Mouse (Mus musculus) induced T-regulatory cell, adult 2 months (primary cell): ENCODE results near the gene Tmem135.
A peak's percentile ranks its signal among the peaks of the same experiment; 100 is the strongest.

Source experiments
- DNase-seq: peaks from one replicate; pipeline ENCODE4 v3.0.0-alpha.2; 2012; ENCODE audit warnings: low read depth

Tmem135 gene

DNA sequence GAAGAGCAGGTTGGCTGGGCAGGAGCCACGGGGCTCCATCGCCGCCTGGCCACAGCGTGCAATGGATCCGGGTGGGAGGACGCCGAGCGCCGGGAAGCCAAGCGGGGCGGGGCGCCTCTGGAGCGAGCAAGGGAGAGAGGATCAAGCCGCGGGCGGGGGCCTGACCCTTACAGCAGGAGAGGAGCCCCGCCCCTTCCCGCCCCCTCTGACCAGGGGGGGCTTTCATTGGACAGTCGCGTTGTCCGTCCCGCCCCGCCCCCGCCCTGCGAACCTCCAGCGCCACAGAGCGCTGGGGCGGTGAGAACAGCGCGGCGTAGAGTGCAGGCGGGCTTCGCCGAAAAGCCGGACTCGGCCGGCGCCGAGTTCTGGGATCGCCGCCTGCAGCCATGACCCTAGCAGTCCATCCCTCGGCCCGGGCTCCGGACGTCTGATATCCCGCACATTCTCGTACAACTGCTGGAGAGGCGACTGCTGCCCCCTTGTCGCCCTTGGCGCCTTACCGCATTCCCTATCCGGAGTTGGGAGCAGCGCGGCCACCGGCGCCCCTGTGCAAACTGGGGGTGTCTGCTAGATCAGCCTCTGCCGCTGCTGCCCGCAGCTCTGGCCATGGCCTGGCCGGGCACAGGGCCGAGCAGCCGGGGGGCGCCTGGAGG lies at the start of gene Tmem135, which contains the start of gene Fzd4:
Gene Tmem135 (minus strand): TSS at position 142 of the 653 bp plus-strand sequence.
Gene Fzd4 (plus strand): TSS at position 275 of the 653 bp plus-strand sequence.
- DNase-seq = peak; percentile 78

DNA sequence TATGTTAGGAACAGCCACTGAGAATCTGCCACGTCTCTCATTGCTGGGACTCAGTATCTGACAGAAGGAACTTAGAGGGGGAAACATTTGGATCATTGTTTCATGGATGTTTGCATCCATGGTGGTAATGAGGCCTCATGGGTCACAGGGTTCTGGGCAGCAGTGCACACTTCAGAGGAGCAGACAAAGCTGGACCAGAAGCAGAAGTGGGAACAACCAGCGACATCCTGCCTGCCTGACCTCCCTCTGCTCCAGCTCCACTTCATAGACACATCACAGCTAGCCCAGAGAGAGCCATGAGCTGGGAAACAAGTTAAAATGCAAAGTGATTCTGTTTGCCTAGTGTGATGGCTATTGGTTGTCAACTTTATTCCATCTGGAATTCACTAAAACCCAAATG lies 46.3 kb upstream of the Tmem135 start:
- no peak for DNase-seq

DNA sequence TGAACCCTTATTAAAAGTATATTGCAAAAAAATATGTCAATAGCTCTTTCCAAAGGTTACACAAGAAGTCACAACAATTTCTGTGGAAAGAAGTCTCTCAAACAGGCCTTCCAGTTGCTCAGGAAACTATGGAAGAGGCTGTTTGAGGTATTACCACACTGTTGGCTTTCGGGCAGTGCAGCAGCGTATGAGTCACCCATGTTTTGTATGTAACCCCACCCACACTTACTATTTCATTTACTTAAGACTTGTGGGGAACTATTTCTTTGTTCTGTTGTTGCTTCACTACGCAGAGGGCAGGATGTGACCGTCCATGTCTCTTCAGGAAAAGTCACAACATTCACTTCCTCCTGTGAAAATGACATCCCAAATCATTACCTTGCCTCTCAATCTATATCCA lies 41.1 kb upstream of the Tmem135 start:
- no peak for DNase-seq

DNA sequence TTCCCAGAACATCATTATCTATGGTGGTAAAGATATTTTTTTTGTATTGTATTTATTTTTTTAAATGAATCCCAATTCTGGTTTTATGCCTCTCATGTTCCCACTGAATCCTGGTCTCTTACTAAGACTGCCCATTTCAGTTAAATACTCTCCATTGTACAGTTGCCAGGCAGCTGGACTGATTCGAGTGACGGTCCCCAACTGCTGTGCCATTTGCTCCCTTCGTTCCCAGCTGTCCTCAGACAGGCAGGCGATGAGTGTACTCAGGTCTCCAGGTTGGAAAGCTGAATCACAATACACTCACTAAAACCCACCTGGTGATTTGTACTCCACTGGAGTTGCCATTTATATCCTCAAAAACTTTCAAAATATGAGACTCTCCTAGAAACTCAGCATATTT lies 38.2 kb upstream of the Tmem135 start:
- DNase-seq = no peak

DNA sequence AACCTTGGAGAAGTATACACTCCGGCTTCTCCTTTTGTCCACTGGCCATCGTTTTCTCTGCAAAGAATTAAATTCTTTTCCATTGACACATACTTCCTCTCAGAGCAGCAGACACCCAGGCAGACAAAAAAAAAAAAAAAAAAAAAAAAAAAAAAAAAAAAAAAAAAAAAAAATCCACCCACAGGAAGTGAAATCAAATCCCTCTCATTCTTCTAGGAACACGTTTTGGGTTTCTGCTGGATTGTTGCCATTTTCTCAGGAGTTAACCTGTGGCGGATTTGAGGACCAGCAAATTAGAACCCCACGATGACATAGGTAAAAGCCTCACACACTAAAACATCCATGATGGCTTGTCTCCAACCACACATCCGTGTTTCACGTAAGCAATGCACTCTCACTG lies 37.3 kb upstream of the Tmem135 start:
- DNase-seq = no peak

DNA sequence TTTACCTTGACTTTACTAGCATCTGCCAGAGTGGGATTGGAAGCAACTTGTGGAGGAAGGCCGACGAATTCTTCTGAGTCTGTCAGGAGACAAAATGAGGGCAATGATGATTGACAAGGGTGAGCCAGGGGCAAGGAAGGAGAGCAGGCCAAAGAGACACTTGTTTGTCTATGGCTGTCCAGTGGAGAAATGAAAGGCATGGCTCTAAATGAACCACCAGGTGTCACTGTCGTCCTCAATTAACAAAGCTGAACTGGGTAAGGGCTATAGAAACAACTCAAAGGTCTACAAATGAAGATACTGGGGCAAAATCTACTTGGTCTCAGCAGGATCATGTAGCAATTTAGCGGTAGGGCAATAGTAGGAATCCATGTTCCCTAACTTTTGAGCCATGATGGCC lies 33.6 kb upstream of the Tmem135 start:
- DNase-seq = peak; percentile 26

DNA sequence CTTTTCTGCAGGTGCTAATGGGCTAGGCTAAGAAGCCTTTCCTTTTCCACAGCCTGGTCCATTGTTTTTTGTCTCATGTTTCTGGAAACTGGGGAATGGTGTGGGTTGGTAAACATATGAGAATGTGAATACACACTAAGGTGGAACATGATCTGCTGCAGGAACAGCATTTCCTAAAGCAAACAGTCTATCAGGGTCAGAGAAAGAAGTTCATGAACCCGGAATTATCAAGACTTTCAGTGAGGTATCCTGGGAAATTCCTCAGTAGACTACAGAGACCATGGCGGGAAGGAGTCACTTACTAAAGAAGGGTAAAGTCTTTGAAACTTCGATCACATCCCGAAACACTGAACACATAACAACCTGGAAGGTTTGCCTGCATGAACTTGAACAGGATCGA lies 32.4 kb upstream of the Tmem135 start:
- DNase-seq = no peak

DNA sequence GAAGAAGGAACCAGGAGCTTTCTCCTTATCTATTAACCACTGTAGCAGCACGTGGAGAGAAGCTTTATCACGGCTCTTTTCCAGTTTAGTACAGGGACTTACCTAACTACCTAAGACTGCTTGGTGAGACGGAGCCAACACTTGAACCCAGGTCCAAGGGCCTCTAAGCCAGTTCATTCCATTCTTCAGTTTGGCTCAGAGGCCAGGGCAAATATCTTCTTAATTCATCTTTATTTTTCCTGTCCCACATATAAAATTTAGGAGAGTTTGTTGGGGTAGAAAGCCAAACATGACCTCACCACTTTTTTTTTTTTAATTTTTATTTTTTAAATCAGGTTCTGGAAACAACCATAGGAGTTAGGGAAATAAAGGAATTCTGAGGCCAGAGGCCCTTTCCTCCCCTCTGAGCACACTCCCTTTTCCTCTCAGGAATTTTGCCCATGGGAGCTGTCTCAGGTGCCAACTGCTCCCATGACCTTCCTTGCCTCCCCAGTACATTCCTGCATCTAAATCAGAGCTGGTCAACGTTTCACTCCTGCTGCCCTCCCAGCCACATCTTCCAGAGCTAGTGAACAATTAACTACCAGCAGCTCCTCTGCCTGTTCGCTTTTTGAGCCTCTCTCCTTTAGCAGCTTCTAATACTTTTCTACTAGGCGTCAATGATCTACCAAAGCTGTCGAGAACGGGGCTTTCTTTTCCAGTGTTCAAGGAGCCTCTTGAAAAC lies 30.0 kb upstream of the Tmem135 start:
- no peak for DNase-seq

DNA sequence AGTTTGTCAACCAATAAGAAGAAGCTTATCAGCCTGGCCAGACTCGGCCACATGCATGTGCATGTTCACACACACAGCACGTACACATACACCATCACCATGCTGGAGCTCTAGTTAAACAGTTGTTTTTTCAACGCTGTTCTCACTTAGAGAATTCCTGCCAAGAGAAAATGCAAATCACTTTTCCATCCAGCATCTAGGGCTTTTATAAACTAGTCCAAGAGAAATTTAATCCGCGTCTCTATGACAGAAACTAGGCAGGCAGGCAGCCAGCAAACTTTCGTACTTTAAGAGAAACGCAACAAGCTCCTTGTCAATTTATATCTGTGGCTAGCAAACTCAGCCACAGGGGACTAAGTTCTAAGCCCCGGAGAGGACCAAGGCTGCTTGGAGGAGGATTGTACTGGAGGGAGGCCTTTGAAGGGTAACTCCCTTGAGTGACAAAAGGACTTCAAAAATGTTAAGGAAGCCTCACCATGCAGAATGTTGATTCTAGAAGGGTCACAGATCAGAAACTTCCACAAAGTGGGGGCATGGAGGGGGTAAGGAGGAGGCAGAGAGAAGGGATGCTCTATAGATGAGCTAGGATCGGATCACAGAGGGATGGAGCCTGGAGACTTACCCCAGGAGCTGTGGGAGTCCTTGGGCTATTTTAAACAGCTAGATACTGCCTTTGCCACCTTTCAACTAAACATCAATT lies 29.3 kb upstream of the Tmem135 start:
- DNase-seq = no peak

DNA sequence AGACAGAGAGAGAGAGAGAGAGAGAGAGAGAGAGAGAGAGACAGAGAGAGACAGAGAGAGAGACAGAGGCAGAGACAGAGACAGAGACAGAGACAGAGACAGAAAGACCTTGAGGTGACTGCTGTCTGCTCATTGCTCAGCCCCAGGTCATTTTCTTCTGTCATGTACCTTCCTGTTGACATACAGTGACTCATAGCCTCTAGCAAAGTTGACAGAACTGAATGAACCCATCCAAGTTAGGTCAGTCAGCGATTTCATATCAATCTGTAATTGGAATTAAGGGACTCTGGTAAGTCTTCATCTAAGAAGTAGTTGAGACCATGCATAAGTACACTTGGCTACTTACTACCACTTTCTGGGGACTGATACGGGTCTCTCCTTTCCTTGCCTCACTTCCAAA lies 27.2 kb upstream of the Tmem135 start:
- no peak for DNase-seq

DNA sequence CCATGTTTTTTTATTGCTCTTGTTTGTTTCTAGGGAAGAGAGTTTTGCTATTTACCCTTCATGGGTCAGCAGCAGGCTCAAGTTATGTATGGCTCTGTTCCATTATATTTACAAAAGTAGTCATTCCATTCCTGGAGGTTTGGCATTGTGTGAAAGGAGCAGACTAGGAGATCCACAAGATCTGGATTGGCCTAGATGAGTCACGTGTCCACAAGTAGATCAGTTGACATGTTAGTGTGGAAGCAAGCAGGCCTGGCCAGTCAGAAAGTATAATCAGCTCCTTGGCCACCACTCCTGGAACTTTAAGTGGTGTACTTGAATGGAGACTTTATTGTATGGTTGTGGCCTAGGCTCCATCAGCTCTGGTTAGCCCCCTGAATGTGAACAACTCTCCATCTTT lies 25.3 kb upstream of the Tmem135 start:
- no peak for DNase-seq

DNA sequence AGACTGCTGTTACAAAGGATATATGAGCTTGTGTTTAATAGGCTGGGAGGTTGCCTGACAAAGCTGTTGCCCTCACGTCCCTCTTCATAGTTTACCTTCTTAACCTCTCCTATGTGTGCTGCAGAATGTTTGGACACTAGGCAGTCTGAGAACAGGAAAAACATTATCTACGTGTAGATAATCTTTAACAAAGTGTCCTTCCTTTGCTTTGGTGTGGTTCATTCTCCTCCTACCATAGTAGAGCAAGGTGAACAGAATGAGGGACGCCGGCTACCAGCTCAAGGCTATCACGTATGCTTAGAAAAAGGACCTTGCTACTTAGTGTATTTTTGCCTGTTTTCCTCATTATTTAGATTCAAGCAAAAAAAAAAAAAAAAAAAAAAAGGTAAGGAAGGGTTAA lies 24.8 kb upstream of the Tmem135 start:
- DNase-seq = no peak

DNA sequence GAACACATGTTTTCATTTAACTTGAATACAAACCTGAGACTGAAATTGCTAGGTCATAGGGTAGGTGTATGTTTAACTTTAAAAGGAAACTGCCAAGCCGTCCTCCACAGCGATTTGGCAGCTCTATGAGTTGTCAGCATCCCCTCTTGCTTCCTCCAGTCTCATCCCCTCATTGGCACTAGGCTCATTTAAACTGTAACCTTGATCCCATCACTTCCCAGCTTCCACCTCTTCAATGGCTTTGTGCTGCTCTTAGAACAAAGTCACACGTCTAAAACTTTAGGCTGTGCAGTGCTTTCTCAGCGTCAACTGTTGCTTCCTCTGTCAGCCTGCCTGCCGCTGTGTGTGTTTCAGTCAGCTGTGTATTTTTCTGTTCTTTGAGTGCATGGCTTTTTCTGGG lies 23.1 kb upstream of the Tmem135 start:
- no peak for DNase-seq

DNA sequence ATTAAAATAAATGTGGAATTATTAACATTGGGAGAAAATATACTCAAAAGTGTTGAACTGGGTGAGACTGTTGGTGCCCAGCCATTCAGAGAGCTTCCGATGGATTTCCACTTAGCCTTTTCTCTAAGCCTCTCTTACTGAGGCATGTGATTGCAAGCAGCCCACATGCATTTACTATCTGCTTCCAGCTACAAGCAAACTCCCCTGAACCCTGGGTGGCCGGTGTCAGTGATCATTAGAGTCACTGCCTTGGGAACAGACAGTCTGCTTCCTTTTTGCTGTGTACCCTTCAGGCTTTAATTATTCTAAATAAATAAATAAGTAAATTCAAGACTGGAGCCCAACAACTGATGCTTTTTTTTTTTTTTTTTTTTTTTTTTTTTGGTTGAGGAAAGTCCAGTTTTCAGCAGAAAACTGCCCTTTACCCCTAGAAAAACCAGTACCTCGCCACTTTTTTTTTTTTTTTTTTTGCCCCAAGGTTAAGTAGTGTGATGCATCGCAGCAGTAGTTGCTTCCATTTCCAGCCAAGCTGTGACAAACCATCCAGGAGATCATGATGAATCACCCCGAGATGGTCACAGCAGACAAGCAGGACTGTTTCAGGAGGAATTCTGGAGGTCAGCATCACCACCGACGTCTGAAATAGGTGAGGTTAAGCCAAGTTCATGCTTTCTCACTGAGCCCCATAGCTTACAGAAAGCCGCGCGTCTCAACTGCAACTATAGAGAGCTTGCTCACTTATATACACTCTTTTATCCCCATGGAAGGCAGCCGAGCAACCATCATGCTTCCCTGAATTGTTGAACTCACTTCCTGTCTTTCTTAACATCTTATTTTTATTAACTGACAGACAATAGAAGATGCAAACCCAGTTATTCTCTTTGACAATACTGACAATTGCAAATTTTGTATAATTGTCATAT lies 22.0 kb upstream of the Tmem135 start:
- DNase-seq = no peak

DNA sequence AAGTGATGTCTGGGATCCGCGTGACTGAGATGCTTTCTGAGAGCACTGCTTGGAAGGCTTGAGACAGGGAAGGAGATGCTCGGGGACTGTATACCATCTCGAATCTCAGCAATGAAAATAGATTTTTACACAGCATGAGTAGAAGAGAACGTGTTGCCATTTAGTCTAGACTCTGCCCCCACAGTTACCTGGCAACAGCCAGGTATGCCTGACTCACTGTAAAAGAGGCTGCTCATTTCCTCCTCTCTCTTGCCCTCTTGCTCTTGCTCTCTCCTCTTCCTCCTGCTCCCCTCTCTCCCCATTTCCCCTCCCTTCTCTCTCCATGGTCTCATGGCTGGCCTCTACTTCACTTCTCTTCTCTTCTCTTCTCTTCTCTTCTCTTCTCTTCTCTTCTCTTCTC lies 20.6 kb upstream of the Tmem135 start:
- DNase-seq = no peak

DNA sequence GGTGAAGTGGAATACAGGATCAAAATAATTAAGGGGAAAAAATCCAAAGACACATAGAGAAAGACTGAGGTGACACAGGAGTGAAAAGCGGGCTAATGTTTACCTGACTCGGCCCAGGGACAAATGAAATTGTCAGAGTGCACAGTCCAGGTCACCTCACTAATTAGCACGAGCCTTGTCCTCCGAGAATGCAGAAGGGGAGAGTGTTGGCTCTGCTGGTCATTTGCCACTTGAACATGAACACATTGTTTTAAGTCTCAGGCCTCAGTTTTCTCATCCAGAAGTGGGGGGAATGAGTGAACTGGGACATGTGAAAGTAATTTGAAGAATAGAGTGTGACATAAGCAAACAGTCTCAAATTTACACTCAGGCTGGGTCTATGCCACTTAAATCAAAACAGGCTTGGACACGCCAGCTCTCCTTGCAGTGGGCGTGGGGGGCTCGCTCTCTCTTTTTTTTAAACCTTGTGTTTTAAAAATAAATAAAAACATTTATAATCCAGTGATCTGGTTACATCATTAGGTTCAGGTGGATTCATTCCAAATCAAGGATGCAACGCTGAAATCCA lies 19.8 kb upstream of the Tmem135 start:
- DNase-seq = no peak

DNA sequence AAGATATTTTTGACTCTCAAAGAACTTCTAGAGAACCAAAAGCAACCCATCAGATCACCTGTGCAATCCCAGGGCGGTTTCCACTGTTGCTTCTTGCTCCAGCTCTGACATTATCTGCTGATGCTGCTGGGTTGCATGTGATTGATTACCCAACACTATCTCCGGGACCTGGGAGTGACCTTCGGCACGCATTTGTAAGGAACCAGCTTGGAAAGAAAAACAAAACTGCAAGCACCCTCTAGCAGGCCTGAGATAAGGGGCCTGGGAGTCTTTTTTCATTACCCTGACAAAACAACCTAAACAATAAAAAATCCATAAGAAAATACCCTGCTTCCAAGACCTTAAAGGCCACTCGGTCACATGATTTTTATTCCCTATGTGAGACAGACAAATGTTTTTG lies 19.2 kb upstream of the Tmem135 start:
- no peak for DNase-seq

DNA sequence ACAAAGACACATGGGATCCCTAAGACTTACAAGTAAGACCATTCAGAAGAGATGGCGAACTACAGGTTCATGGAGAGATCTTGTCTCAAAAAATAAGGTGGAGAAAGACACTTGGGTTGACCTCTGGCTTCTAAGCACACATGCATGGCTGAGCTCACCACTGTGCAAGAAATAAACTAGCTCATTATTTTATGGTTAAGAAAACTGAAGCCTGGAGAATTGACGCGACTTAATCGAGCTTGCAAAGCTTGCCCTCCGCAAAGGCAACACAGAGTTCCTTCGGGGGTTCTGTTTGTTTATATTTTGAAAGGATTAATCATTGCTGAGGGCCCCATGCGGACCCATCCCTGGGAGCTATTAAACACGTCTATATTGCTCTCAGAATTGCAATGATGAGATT lies 18.6 kb upstream of the Tmem135 start:
- no peak for DNase-seq

DNA sequence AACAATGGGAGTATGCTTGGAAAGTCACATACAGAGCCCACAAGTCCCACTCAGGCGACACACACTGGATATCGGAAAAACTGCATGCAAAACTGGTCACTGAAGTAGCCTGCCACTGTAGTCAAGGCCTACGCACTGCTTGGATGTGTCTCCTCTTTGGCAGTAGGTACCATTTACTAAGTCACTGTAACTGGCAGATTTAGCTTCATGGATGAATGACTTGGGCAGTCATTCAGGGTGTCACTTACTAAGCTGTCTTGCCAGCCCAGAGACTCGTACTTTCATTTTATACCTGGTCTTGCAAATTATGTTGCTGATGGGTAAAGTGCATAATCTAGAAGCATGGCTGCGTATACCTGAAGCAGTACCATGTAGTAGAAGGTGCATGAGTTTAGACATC lies 17.3 kb upstream of the Tmem135 start:
- no peak for DNase-seq

DNA sequence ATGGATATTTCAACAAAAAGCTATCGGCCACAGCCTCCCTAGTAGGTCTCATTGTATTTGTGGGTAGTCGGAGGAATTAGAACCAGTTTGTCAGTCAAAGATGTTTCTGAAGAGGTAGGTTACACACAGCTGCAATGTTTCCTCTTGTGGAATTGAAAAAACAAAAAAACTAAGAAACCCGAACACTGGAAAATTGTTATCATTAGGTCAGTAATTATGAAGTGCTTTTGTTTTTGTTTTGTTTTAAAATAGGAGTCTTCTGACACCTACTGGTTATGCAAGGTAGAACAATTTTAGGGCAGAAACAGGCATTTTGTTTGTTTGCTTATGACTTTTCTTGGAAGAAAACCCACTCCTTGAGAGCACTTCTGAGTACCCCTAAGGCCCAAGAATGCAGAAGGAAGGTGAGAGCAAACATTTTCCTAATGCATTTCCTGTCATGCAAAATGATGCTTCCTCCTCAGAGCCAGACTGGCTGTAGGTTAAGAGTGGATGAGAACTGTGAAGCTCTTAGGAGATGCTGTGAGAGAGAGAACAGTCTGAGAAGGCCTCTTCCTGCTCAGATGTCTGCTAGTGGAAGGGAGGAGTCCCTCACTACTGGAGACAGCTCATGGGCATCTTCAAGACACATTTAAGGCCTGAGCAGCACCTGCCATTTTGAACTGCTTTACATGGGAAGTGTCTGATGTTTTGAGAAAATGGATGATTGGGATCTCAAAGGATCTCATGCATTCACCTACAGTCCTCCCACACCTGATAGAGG lies 15.1 kb upstream of the Tmem135 start:
- DNase-seq = peak; percentile 52

DNA sequence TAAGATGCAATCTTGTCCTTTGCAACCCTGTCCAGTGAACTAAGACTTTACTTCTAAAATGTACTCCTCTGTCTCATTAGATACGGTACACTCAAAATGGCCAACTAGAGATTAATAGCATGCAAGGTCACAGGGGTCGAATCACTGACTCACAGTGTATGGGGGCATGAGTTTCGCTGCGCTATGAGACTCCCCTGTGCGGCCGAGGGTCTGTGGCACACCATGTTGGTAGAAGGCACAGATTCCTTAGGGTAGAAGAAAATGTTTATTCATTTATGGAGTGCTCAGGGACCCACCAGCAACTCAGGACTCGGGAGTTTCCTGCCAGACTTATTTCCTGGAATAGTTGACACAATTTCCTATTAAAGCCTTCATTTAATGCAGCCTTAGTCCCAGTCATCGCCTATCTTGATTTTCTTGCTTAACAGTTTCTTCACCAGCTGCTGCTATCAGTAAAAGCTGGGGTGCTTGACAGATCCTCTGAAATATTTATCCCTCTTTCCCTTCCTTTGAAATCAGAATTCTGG lies 14.2 kb upstream of the Tmem135 start:
- no peak for DNase-seq
